Mouse (Mus musculus): ENCODE measurements around the gene Heatr5b.
"Not testable (repeated sequence)": the region's sequence is repeated elsewhere in the genome, so short reads cannot be mapped to it uniquely, and the experiment has no call there.

The Heatr5b gene

GRCm38 (mm10) chr17:78834856-78835835 lies at the start of gene Heatr5b, which contains the start of gene Gpatch11:
TSS of gene Heatr5b (minus strand) at chr17:78835364.
TSS of gene Gpatch11 (plus strand) at chr17:78835567.
- DNase-seq (ENCODE audit: low spot score in 2 of 2): peak; percentile 93 to 96

- no peak for DNase-seq (ENCODE audit: low spot score in 2 of 2)
Observed at GRCm38 (mm10) chr17:78883291-78883690, 48.1 kb upstream of the Heatr5b start.

DNA sequence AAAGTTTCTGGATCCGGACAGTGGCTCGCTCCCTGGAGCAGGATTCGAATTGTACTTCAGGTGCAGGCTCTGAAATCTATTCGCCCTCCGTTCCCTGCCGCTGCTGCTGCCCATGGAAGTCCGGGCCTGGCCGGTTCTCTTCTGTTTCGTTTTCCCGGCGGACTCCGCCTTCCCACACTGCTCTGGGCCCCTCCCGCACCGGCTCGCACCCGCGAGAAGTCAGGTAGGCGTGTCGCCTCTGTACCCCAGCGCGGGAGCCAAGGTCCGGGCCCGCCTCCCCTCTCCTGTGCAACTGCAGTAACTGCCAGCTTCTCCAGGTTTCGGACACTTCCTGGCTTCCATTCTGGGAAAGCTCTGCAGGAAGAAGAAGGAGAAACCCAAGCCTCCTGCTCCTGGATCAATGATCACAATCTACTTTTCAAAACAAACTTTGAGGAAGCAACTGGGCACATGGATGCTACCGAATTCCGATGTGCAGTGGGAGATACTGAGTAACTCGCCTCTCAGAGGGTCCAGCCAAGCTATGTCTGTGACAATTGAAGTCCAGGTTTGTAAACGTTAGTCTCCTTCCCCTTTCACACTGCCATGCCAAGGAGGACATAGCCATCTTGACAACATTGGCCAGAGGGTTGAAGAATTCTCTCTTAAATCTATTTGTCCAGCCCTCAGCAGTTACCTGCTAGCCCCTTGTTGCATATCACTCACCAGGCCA lies 47.4 kb upstream of the Heatr5b start, which contains the start of gene Eif2ak2:
Eif2ak2 (minus strand) TSS at position 173 of the 712 bp plus-strand sequence.
- DNase-seq (ENCODE audit: low spot score in 2 of 2): peak in 1 of 2 experiments; percentile 48

- DNase-seq (ENCODE audit: low spot score in 2 of 2): no peak
Observed at GRCm38 (mm10) chr17:78881878-78882304, 46.7 kb upstream of the Heatr5b start.

DNA sequence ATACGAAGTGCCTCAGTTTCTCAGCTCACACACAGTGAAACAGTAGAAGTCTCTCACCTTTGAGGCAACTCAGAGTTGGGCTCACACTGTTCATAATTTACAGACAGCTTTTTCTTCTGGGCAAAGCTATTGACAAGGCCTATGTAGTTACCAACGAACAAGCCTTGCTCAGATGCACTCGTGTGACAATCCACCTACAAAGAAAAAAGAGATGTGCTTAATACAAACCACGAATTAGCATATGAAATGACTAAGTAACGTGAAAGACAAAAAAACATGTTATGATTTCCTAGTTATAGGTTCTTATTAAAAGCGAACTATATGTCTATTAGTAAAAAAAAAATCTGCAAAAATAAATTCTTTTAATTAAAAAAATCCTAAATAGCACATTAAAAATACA lies 38.7 kb upstream of the Heatr5b start:
- DNase-seq (ENCODE audit: low spot score in 2 of 2): no peak

DNA sequence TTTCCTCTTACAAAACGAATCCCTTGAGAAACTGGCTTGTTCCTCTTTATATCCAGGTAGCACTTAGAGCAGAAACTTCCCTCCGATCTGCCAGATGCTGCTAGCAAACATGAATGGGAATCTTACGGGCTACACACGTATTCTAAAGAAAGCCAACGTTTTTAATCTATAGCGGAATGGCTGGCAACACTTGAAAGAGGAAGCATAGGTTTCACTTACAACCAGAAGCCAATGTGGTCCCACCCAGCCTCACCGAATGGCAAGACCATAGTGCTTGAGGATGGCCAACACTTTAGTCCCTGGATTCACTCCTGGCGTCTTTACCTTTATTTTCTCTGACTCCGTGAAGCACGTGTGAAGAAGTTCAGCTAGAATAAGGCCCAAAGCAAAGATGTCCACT lies 21.1 kb upstream of the Heatr5b start:
- no peak for DNase-seq (ENCODE audit: low spot score in 2 of 2)

GRCm38 (mm10) chr17:78842271-78842928 lies 7.2 kb upstream of the Heatr5b start:
- no peak for DNase-seq (ENCODE audit: low spot score in 2 of 2)

DNA sequence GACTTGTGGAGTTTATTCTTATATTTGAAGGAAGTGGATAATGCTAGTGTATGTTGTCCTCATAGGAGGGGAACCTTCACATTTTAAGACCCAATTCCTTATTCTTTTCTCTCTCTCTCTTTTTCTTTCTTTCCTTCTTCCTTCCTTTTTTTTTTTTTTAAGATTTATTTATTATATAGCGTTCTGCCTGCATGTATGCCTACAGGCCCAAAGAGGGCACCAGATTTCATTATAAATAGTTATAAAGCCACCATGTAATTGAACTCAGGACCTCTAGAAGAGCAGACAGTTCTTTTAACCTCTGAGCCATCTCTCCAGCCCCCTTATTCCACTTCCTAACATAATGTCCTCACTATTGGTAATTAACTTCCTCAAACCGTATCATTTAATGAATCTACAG lies 892 bp upstream of the Heatr5b start:
- no peak for DNase-seq (ENCODE audit: low spot score in 2 of 2)

DNA sequence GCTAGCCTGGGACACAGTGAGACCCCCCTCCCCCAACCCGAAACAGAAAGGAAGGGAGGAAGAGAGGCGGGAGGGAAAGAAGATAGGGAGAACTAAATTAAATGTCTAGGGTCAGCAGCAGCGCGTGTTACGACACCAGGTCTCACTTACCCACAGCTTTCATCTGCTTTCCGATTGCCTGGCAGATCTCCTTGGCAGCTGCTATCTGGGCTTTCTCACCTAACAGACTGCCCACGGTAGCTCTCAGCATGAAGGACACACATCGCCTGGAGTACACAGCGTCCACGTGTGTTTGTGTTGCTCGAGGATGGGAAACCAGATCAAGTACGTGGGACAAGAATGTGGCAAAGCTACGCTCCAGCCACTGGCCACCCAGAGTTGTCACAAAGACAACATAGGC lies 10.8 kb downstream of the Heatr5b start:
- no peak for DNase-seq (ENCODE audit: low spot score in 2 of 2)

GRCm38 (mm10) chr17:78809582-78809981 lies 25.6 kb downstream of the Heatr5b start:
- DNase-seq (ENCODE audit: low spot score in 2 of 2): no peak

DNA sequence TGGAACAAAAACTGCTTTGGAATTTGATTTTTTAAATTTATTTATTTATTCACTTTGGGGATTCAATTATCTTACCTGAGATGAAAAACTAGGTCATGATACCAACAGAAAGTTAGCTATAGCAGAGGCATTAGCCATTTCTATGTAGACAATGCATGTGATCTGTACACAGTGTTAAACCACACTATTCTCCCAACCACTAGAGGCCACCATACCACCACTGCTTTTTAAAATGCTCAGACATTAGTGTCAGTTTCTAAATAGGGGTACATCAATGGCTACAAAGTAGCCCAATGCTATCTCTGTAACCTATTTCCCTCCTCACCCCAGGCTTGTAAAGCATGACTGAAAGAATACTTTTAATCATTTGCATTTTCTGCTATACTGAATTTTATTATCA lies 26.1 kb downstream of the Heatr5b start:
- DNase-seq (ENCODE audit: low spot score in 2 of 2): no peak

DNA sequence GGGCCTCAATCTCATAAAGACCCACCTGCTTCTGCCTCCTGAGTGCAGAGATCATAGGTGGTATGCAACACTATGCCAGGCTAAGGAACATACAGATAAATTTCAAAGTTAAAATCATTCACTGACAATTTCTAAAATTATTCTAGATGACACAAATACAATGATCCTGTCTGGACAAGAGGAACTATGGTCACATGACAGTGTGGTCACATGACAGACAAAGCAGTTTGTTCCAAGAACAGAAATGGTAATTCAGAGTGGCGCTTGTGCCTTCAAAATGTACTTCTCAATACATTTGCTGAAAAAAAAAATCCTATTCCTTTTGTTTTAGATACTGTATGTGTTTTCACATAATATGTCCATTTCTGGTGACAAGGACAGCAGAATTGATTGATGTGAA lies 37.9 kb downstream of the Heatr5b start:
- DNase-seq (ENCODE audit: low spot score in 2 of 2): no peak

DNA sequence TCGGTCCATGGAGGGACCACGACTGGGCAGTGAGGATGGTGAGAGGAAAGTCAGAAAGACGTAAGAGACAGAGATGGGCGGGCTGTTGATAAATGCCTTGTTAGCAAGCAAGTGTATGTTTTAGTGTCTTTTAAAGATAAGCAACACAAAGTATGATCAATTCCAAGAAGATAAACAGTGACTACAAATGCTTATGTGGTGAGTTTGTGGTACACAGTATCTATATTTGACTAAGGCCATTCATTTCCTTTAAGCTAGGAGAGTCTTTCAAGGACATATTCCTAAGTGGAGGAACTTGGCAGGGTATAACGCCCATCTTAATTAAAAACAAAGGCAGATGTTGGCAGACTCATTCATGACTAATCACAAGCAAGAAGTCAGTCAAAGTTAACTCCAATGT lies 40.8 kb downstream of the Heatr5b start:
- no peak for DNase-seq (ENCODE audit: low spot score in 2 of 2)

DNA sequence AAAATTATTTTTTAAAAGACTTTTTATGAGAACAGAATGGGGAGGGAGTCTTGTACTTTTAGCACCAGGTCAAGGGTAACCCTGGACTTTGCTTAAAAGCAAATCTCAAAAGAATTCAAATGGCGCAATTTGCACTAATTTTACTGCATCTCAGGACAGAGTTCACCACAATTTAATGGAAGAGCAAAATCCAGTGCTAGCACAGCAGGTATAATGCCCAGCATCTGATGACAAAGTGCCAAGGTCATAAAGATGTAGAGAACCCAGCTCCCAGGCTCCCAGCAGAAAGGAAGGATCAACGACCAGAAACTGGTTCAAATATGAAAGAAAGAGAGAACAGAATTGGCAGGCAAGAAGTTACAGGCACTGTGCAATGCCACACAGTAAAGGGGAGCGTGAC lies 43.0 kb downstream of the Heatr5b start:
- DNase-seq (ENCODE audit: low spot score in 2 of 2): no peak

- no peak for DNase-seq (ENCODE audit: low spot score in 2 of 2)
Observed at GRCm38 (mm10) chr17:78791690-78792070, 43.5 kb downstream of the Heatr5b start.

- DNase-seq (ENCODE audit: low spot score in 2 of 2): no peak
Observed at GRCm38 (mm10) chr17:78791068-78791689, 44.0 kb downstream of the Heatr5b start.

DNA sequence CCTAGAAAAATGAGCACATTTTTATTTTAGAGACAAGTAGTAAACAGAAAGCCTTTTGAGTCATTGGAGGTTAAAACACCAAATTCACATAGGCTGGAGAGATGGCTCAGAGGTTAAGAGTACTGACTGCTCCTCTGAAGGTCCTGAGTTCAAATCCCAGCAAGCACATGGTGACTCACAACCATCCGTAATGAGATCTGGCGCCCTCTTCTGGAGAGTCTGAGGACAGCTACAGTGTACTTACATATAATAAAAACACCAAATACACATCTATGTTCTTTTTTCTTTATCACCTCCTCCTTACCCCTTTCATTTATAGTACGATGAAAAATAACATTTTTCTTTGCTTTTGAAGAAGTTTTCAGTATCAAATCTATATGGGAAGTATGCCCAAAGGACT lies 46.9 kb downstream of the Heatr5b start:
- not testable (repeated sequence) for DNase-seq (ENCODE audit: low spot score in 2 of 2)

GRCm38 (mm10) chr17:78778765-78779164 lies 56.4 kb downstream of the Heatr5b start:
- DNase-seq (ENCODE audit: low spot score in 2 of 2): no peak

DNA sequence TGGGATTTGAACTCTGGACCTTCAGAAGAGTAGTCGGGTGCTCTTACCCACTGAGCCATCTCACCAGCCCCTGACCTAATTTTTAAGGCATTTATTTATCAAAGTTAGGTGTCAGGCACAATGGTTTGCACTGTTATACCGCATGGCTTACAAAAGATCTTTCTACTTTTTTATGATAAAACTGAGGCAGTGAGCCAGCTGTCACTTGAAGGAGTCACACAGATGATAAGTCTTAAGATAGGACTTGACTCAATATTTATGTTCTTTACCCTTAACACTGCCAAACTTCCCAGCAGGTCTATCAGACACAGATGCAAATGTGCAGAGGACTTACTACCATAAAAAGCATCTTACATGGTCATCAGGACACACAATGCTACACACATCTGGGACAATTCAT lies 62.8 kb downstream of the Heatr5b start:
- DNase-seq (ENCODE audit: low spot score in 2 of 2): no peak

DNA sequence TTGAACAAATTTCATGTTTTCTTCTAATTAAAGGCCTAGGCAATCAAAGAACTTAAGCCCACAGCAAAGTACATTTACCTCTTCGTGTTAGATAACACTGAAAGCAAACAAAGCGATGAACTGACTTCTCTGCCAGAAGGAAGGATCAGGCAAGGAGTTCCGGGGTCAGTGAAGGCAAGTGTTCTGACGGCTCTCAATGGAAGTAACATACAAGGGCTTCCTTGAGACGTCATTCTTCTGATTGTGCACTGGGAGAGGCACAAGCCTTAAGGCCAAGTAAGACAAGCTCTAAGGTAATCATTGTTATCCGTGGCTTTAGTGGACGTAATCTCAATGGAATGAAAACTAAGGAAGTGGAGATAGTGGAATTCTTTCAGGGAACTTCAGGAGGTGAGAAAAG lies 64.2 kb downstream of the Heatr5b start:
- no peak for DNase-seq (ENCODE audit: low spot score in 2 of 2)

DNA sequence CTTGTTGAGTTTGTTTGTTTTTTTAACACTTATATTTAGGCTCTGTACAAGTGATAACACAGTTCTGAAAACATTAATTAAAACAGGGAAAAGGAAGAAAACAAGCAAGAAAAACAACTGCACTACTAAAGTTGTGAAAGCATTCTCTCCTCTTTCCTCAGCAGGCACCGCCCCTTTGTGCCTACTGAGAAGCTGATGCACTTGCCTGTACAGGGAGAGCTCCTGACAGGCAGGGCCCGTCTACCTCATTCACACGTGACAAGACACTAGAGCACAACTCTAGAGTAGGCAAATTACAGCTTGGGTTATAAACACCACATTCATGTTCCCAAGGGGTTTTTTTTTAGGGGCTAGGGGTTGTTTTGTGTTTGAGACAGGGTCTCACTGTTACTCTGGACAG lies 65.8 kb downstream of the Heatr5b start:
- DNase-seq (ENCODE audit: low spot score in 2 of 2): no peak

GRCm38 (mm10) chr17:78768937-78769336 lies 66.2 kb downstream of the Heatr5b start:
- no peak for DNase-seq (ENCODE audit: low spot score in 2 of 2)

All from left cerebral cortex, adult 9 months (tissue).